Mouse (Mus musculus): Measurements from ENCODE around the gene Atxn2.

Atxn2 gene

GRCm38 (mm10) chr5:121815867-121816380 lies 104.8 kb downstream of the Atxn2 start:
- DNase-seq (ENCODE audit: low spot score in 2 of 2): no peak

GRCm38 (mm10) chr5:121816611-121817010 lies 105.5 kb downstream of the Atxn2 start:
- DNase-seq (ENCODE audit: low spot score in 2 of 2): no peak

GRCm38 (mm10) chr5:121817551-121817950 lies 106.4 kb downstream of the Atxn2 start:
- no peak for DNase-seq (ENCODE audit: low spot score in 2 of 2)

GRCm38 (mm10) chr5:121818401-121818800 lies 107.3 kb downstream of the Atxn2 start:
- peak in 1 of 2 experiments; percentile 6 for DNase-seq (ENCODE audit: low spot score in 2 of 2)

- DNase-seq (ENCODE audit: low spot score in 2 of 2): no peak
Measured at GRCm38 (mm10) chr5:121818862-121819261, 107.7 kb downstream of the Atxn2 start.

GRCm38 (mm10) chr5:121819559-121819958 lies 108.4 kb downstream of the Atxn2 start:
- DNase-seq (ENCODE audit: low spot score in 2 of 2): no peak

- DNase-seq (ENCODE audit: low spot score in 2 of 2): no peak
Measured at GRCm38 (mm10) chr5:121820161-121820560, 109.0 kb downstream of the Atxn2 start.

- no peak for DNase-seq (ENCODE audit: low spot score in 2 of 2)
Measured at GRCm38 (mm10) chr5:121820657-121821056, 109.5 kb downstream of the Atxn2 start.

GRCm38 (mm10) chr5:121821116-121821515 lies 110.0 kb downstream of the Atxn2 start:
- no peak for DNase-seq (ENCODE audit: low spot score in 2 of 2)

- DNase-seq (ENCODE audit: low spot score in 2 of 2): no peak
Measured at GRCm38 (mm10) chr5:121821552-121821951, 110.4 kb downstream of the Atxn2 start.

GRCm38 (mm10) chr5:121822786-121823505 lies 111.8 kb downstream of the Atxn2 start:
- peak in 1 of 2 experiments; percentile 6 for DNase-seq (ENCODE audit: low spot score in 2 of 2)

GRCm38 (mm10) chr5:121823668-121824067 lies 112.5 kb downstream of the Atxn2 start:
- DNase-seq (ENCODE audit: low spot score in 2 of 2): no peak

GRCm38 (mm10) chr5:121824121-121824520 lies 113.0 kb downstream of the Atxn2 start:
- no peak for DNase-seq (ENCODE audit: low spot score in 2 of 2)

GRCm38 (mm10) chr5:121825606-121826005 lies 114.5 kb downstream of the Atxn2 start:
- no peak for DNase-seq (ENCODE audit: low spot score in 2 of 2)

GRCm38 (mm10) chr5:121827876-121828275 lies 116.7 kb downstream of the Atxn2 start:
- no peak for DNase-seq (ENCODE audit: low spot score in 2 of 2)

- DNase-seq (ENCODE audit: low spot score in 2 of 2): no peak
Measured at GRCm38 (mm10) chr5:121828491-121829432, 117.6 kb downstream of the Atxn2 start.

GRCm38 (mm10) chr5:121831002-121831601 lies 120.0 kb downstream of the Atxn2 start:
- no peak for DNase-seq (ENCODE audit: low spot score in 2 of 2)

GRCm38 (mm10) chr5:121832376-121833155 lies 121.4 kb downstream of the Atxn2 start:
- no peak for DNase-seq (ENCODE audit: low spot score in 2 of 2)

- no peak for DNase-seq (ENCODE audit: low spot score in 2 of 2)
Measured at GRCm38 (mm10) chr5:121833159-121833558, 122.0 kb downstream of the Atxn2 start.

GRCm38 (mm10) chr5:121833572-121834240 lies 122.6 kb downstream of the Atxn2 start:
- DNase-seq (ENCODE audit: low spot score in 2 of 2): peak in 1 of 2 experiments; percentile 66

- DNase-seq (ENCODE audit: low spot score in 2 of 2): no peak
Measured at GRCm38 (mm10) chr5:121834241-121834606, 123.1 kb downstream of the Atxn2 start.
